Mouse (Mus musculus) CH12.LX (cell line): ENCODE data around the gene Slc35c1. TPM values are rescaled to one million over a fixed set of nuclear protein-coding genes. Genes with fewer than 3 reads are reported as not detected.

Source experiments
- DNase-seq: peaks from one replicate; pipeline ENCODE4 v3.0.0-alpha.2; 2013; ENCODE audit errors: extremely low read depth
- H3K27ac ChIP-seq: 2 replicates; pipeline ENCODE4 v1.5.1; 2012; ENCODE audit warnings: low read depth, mild to moderate bottlenecking, control low read depth, moderate library complexity; ENCODE audit not compliant: insufficient read depth
- H3K27me3 ChIP-seq: replicated peaks from 2 replicates; pipeline ENCODE3; 2012; ENCODE audit warnings: inconsistent platforms
- H3K36me3 ChIP-seq, 2 experiments: replicated peaks in 1 of 2; 2 replicates each; pipeline versions ENCODE3 to v1.6.1; 2012; ENCODE audit warnings: inconsistent platforms in 1 of 2, low read length in 1 of 2, mild to moderate bottlenecking in 1 of 2, mixed read lengths in 1 of 2, moderate library complexity in 1 of 2; ENCODE audit not compliant: control insufficient read depth in 1 of 2, insufficient read depth in 1 of 2
- H3K4me1 ChIP-seq, 2 experiments: 2 replicates each; pipeline ENCODE4 v1.6.1; 2012; ENCODE audit warnings: inconsistent platforms in 1 of 2, moderate library complexity in 1 of 2; ENCODE audit not compliant: insufficient read depth in 2 of 2, control insufficient read depth in 1 of 2
- H3K4me2 ChIP-seq: 2 replicates; pipeline ENCODE4 v1.6.1; 2012; ENCODE audit warnings: low read depth, mild to moderate bottlenecking, control low read depth; ENCODE audit not compliant: poor library complexity, insufficient read depth, severe bottlenecking
- H3K4me3 ChIP-seq, 3 experiments: fragments of 150-350 bp in 1 of 3; sonication (generic) in 1 of 3; replicated peaks in 1 of 3; 2 replicates each; pipeline versions ENCODE3 to v1.5.1; 2011 to 2012; ENCODE audit warnings: low read depth in 2 of 3, low read length in 2 of 3, mild to moderate bottlenecking in 2 of 3, moderate library complexity in 2 of 3, control low read depth in 1 of 3, improper control_type of control experiment in 1 of 3, inconsistent platforms in 1 of 3, mixed read lengths in 1 of 3; ENCODE audit not compliant: poor library complexity in 1 of 3
- H3K79me2 ChIP-seq: replicated peaks from 2 replicates; pipeline ENCODE4 v1.6.1; 2012; ENCODE audit warnings: mild to moderate bottlenecking, moderate library complexity; ENCODE audit not compliant: control insufficient read depth, poor library complexity, insufficient read depth, severe bottlenecking; ENCODE audit errors: extremely low read depth
- H3K9ac ChIP-seq: 2 replicates; pipeline ENCODE4 v1.6.1; 2012; ENCODE audit warnings: low read depth, mild to moderate bottlenecking, control low read depth, moderate library complexity; ENCODE audit not compliant: insufficient read depth
- H3K9me3 ChIP-seq: replicated peaks from 2 replicates; pipeline ENCODE3; 2012; ENCODE audit warnings: low read length, inconsistent platforms, mixed read lengths
- BHLHE40 ChIP-seq: IDR thresholded peaks from 2 replicates; pipeline ENCODE4 v1.6.1; 2011; ENCODE audit warnings: mild to moderate bottlenecking, low read depth, low read length, improper control_type of control experiment
- CHD1 ChIP-seq: IDR thresholded peaks from 2 replicates; pipeline ENCODE4 v1.6.1; 2012; ENCODE audit warnings: low read depth, low read length, improper control_type of control experiment, inconsistent platforms
- CHD2 ChIP-seq: IDR thresholded peaks from 2 replicates; pipeline ENCODE4 v1.6.1; 2011; ENCODE audit warnings: low read length, improper control_type of control experiment
- CTCF ChIP-seq, 2 experiments: IDR thresholded peaks in 1 of 2; conservative IDR thresholded peaks in 1 of 2; 2 replicates each; pipeline ENCODE4 v1.5.1; 2011 to 2012; ENCODE audit warnings: low read depth in 2 of 2, low read length in 2 of 2, improper control_type of control experiment in 1 of 2, inconsistent platforms in 1 of 2, mild to moderate bottlenecking in 1 of 2, moderate library complexity in 1 of 2
- ELF1 ChIP-seq: IDR thresholded peaks from 2 replicates; pipeline ENCODE4 v1.6.1; 2014; ENCODE audit warnings: low read depth, mild to moderate bottlenecking, inconsistent platforms, low read length, improper control_type of control experiment
- GABPA ChIP-seq: IDR thresholded peaks from 2 replicates; pipeline ENCODE4 v1.6.1; 2012; ENCODE audit warnings: low read depth, low read length, improper control_type of control experiment, inconsistent platforms; ENCODE audit not compliant: insufficient replicate concordance
- HCFC1 ChIP-seq: IDR thresholded peaks from 2 replicates; pipeline ENCODE4 v1.6.1; 2012; ENCODE audit warnings: low read depth, mild to moderate bottlenecking, inconsistent platforms, low read length, improper control_type of control experiment
- IRF4 ChIP-seq: IDR thresholded peaks from 2 replicates; pipeline ENCODE4 v1.6.1; 2014; ENCODE audit warnings: low read depth, mild to moderate bottlenecking, inconsistent platforms, low read length, improper control_type of control experiment
- MAZ ChIP-seq: IDR thresholded peaks from 2 replicates; pipeline ENCODE4 v1.6.1; 2012; ENCODE audit warnings: low read depth, mild to moderate bottlenecking, inconsistent platforms, low read length, improper control_type of control experiment, moderate library complexity
- MEF2A ChIP-seq: IDR thresholded peaks from 2 replicates; pipeline ENCODE4 v1.6.1; 2014; ENCODE audit warnings: low read depth, mild to moderate bottlenecking, inconsistent platforms, low read length, improper control_type of control experiment, borderline replicate concordance
- MXI1 ChIP-seq: IDR thresholded peaks from 2 replicates; pipeline ENCODE4 v1.6.1; 2011; ENCODE audit warnings: mild to moderate bottlenecking, low read depth, low read length, improper control_type of control experiment
- MYC ChIP-seq: IDR thresholded peaks from 2 replicates; pipeline ENCODE4 v1.6.1; 2011; ENCODE audit warnings: low read depth, mild to moderate bottlenecking, improper control_type of control experiment, low read length
- RAD21 ChIP-seq: IDR thresholded peaks from 2 replicates; pipeline ENCODE4 v1.6.1; 2011; ENCODE audit warnings: low read depth, mild to moderate bottlenecking, low read length, improper control_type of control experiment, moderate library complexity
- RCOR1 ChIP-seq: conservative IDR thresholded peaks from 2 replicates; pipeline ENCODE4 v1.6.1; 2012; ENCODE audit warnings: low read depth, mild to moderate bottlenecking, inconsistent platforms, low read length, improper control_type of control experiment
- SMC3 ChIP-seq: IDR thresholded peaks from 2 replicates; pipeline ENCODE4 v1.6.1; 2011; ENCODE audit warnings: low read depth, low read length, improper control_type of control experiment
- TBP ChIP-seq: conservative IDR thresholded peaks from 2 replicates; pipeline ENCODE4 v1.6.1; 2011; ENCODE audit warnings: low read depth, low read length, improper control_type of control experiment
- TCF12 ChIP-seq: IDR thresholded peaks from 2 replicates; pipeline ENCODE4 v1.6.1; 2014; ENCODE audit warnings: low read depth, mild to moderate bottlenecking, inconsistent platforms, low read length, improper control_type of control experiment
- UBTF ChIP-seq: IDR thresholded peaks from 2 replicates; pipeline ENCODE4 v1.6.1; 2012; ENCODE audit warnings: low read depth, mild to moderate bottlenecking, inconsistent platforms, low read length, improper control_type of control experiment, moderate library complexity
- USF2 ChIP-seq: conservative IDR thresholded peaks from 2 replicates; pipeline ENCODE4 v1.6.1; 2011; ENCODE audit warnings: low read depth, low read length, improper control_type of control experiment
- ZC3H11A ChIP-seq: IDR thresholded peaks from 2 replicates; pipeline ENCODE4 v1.6.1; 2012; ENCODE audit warnings: low read depth, mild to moderate bottlenecking, inconsistent platforms, low read length, improper control_type of control experiment
- dilution Hi-C: fragments of 300-500 bp; cut with MboI; formaldehyde crosslinking; loops from 2 replicates; pipeline ENCODE4 v1.14.3; 2020; ENCODE audit warnings: low sequenced_read_pairs; ENCODE audit not compliant: extremely low pct_unique_long_range_greater_than_20kb, extremely low pct_ligation_motif_present
- in situ Hi-C: fragments of 300-500 bp; cut with MboI; formaldehyde crosslinking; loops from 3 replicates; pipeline ENCODE4 v1.14.3; 2019; ENCODE audit warnings: low sequenced_read_pairs, low pct_ligation_motif_present, low pct_unique_long_range_greater_than_20kb, mixed read lengths
- polyA plus RNA-seq: library from polyadenylated mRNA; unstranded; fragments of >175 nt; gene quantifications from 2 replicates; pipeline ENCODE4 v1.2.1, GENCODE M21; 2012; ENCODE audit warnings: low read depth; ENCODE audit not compliant: insufficient read length
- total RNA-seq, 2 experiments: library from RNA; depleted of rRNA; stranded (reverse); fragments of 300-350 nt in 1 of 2; fragments of >200 nt in 1 of 2; gene quantifications; 2 replicates each; pipeline ENCODE4 v1.2.3; 2012 to 2014

Gene Slc35c1
- total and polyA plus RNA-seq, 3 experiments = 4.1 to 22.7 (median 8.7) TPM

DNA sequence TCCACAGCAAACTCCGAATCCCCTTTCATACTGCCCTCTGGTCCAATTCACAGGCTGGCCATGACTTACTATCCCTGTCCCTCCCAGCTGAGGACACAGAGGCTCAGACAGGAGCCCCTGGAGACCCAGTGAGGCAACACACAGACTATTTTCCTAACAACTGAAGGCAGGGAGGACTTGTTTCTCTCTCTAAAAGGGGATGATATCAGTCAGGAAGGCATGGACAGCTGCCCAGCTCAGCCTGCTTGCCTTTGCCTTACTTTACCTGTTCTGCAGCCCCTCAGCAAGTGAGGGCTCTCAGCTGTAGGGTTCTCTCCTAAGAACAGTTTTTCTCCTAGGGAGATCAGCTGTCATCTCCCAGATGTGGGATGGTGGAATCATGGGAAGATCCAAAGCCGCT, 26.6 kb upstream of the Slc35c1 start:
- Histone ChIP-seq H3K27me3 (peaks cover 89% of the 10 kb centered on the region), H3K27ac (no peak overlapping the region), H3K4me1 (peaks cover 9 to 31% of the 10 kb centered on the region in 2 experiments), H3K36me3 (no peaks in the 10 kb centered on the region), H3K9ac (no peak overlapping the region), H3K79me2 (no peaks in the 10 kb centered on the region), H3K4me3 (no peak overlapping the region), H3K4me2 (no peak overlapping the region), H3K9me3 (no peaks in the 10 kb centered on the region)
- in situ Hi-C loops (no loop called here), dilution Hi-C loops (no loop called here)
- no peak for DNase-seq
- TF ChIP-seq TCF12 (no peak), ELF1 (no peak), CHD1 (no peak), MYC (no peak), IRF4 (no peak), BHLHE40 (no peak), TBP (no peak), CHD2 (no peak), UBTF (no peak), USF2 (no peak), MEF2A (no peak), MXI1 (no peak), GABPA (no peak), SMC3 (no peak), ZC3H11A (no peak), HCFC1 (no peak)

DNA sequence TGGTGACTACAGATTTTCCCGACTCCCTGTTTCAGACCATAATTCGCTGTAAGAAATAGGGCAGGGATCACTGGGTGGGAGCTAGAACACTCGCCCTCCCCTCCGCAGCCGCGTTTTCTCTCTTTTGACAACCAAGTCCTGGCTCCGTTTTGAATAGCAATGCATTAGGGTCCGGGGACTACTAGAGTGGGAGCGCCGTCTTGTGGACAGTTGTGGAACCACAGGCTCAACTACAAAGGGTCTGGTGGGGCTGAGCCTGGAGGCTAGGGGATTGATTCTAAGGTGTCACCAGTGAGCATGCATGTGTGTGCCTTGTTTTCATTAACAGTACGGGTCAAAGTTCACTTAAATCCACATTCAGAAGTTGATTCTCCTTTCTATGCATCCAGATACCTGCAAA, 26.1 kb upstream of the Slc35c1 start:
- in situ Hi-C loops = no loop called here
- dilution Hi-C loops = no loop called here
- Histone ChIP-seq H3K4me1 (peaks cover 9 to 31% of the 10 kb centered on the region in 2 experiments), H3K79me2 (no peaks in the 10 kb centered on the region)
- TF ChIP-seq CTCF (conservative IDR thresholded peaks at IDR 0.05 in 1 of 2, IDR thresholded peaks at IDR 0.05 in 1 of 2; ENCODE audit: low read depth in 2 of 2, low read length in 2 of 2) (peak; percentile 84 to 100), RCOR1 (no peak), MYC (no peak), HCFC1 (no peak), SMC3 (peak; percentile 66), RAD21 (peak; percentile 55), UBTF (no peak), MAZ (0 out of 2 replicates have a peak, but pooled peaks have one; percentile 6)
- TF ChIP-seq, all 38 proteins: peak for 4
- Histone ChIP-seq H3K9ac (no peak overlapping the region), H3K27ac (no peak overlapping the region), H3K36me3 (no peaks in the 10 kb centered on the region), H3K4me2 (no peak overlapping the region), H3K4me3 (no peak overlapping the region), H3K9me3 (no peaks in the 10 kb centered on the region), H3K27me3 (peaks cover 88% of the 10 kb centered on the region)
- DNase-seq = peak; percentile 72
